Mouse (Mus musculus) left cerebral cortex, postnatal 10 days (tissue): ENCODE data around the gene Myrip. TPM values are rescaled to one million over a fixed set of nuclear protein-coding genes. Genes with fewer than 3 reads are reported as not detected.
"Not testable (repeated sequence)": the region's sequence is repeated elsewhere in the genome, so short reads cannot be mapped to it uniquely, and the experiment has no call there.

Experiments used
- DNase-seq, 2 experiments: peaks; one replicate each; pipeline ENCODE4 v3.0.0; 2021 to 2022; ENCODE audit warnings: low spot score in 2 of 2, mixed read lengths in 1 of 2; ENCODE audit errors: extremely low spot score in 1 of 2
- intact Hi-C: fragments of 180-260 bp; cut with DNase I; formaldehyde crosslinking; loops from one replicate; pipeline ENCODE4 v1.15.1; 2025
- total RNA-seq, 2 experiments: library from RNA; stranded (reverse); gene quantifications; 2 replicates each; pipeline ENCODE4 v1.2.3; 2021

The Myrip gene
- total RNA-seq, result 10 to 100 TPM; 63.5 to 70.6 TPM

GRCm38 (mm10) chr9:120301213-120301612 lies at the start of gene Myrip:
Myrip (plus strand) TSS chr9:120301513.
- DNase-seq, intact Hi-C loops: not testable (repeated sequence)

- intact Hi-C loops, result no loop called here
- peak; percentile 45 to 67 for DNase-seq
Measured at GRCm38 (mm10) chr9:120259805-120260204, 41.5 kb upstream of the Myrip start.

- intact Hi-C loops, result no loop called here
- DNase-seq, result peak; percentile 77 to 82
Measured at GRCm38 (mm10) chr9:120263994-120264393, 37.3 kb upstream of the Myrip start.

GRCm38 (mm10) chr9:120273083-120273482 lies 28.2 kb upstream of the Myrip start:
- intact Hi-C loops, result no loop called here
- DNase-seq, result no peak

- intact Hi-C loops, result no loop called here
- no peak for DNase-seq
Measured at GRCm38 (mm10) chr9:120275226-120275625, 26.1 kb upstream of the Myrip start.

- peak in 1 of 2 experiments; percentile 54 for DNase-seq
- intact Hi-C loops, result no loop called here
Measured at GRCm38 (mm10) chr9:120281147-120281546, 20.2 kb upstream of the Myrip start.

- intact Hi-C loops, result no loop called here
- no peak for DNase-seq
Measured at GRCm38 (mm10) chr9:120282461-120283047, 18.8 kb upstream of the Myrip start.

GRCm38 (mm10) chr9:120283556-120283955 lies 17.8 kb upstream of the Myrip start:
- intact Hi-C loops, result no loop called here

GRCm38 (mm10) chr9:120288011-120288410 lies 13.3 kb upstream of the Myrip start:
- intact Hi-C loops, result no loop called here
- DNase-seq, result no peak

More at GRCm38 (mm10) chr9:120283556-120283955, 17.8 kb upstream of the Myrip start:
- DNase-seq, result peak in 1 of 2 experiments; percentile 40

- intact Hi-C loops, result no loop called here
- DNase-seq, result no peak
Measured at GRCm38 (mm10) chr9:120290375-120290774, 10.9 kb upstream of the Myrip start.

- DNase-seq, result no peak
- intact Hi-C loops, result no loop called here
Measured at GRCm38 (mm10) chr9:120292488-120292887, 8.8 kb upstream of the Myrip start.

GRCm38 (mm10) chr9:120295527-120295926 lies 5.8 kb upstream of the Myrip start:
- intact Hi-C loops, result no loop called here
- DNase-seq, result no peak

GRCm38 (mm10) chr9:120296938-120297337 lies 4.4 kb upstream of the Myrip start:
- DNase-seq, result no peak
- intact Hi-C loops, result no loop called here

GRCm38 (mm10) chr9:120299429-120299828 lies 1.9 kb upstream of the Myrip start:
- no peak for DNase-seq
- intact Hi-C loops, result no loop called here

- peak in 1 of 2 experiments; percentile 34 for DNase-seq
- intact Hi-C loops, result loop anchor here (1.0 kb wide), 1 partner anchor 16 kb away; no protein-coding TSS in a partner anchor
Measured at GRCm38 (mm10) chr9:120302980-120303452, 1.7 kb downstream of the Myrip start.

GRCm38 (mm10) chr9:120303453-120304299 lies 2.4 kb downstream of the Myrip start:
- DNase-seq, result peak; percentile 63 to 84
- intact Hi-C loops, result loop anchor here (1.0 to 2.0 kb wide), 2 partner anchors 16 to 73 kb away; no protein-coding TSS in a partner anchor

GRCm38 (mm10) chr9:120304300-120305137 lies 3.2 kb downstream of the Myrip start:
- intact Hi-C loops, result loop anchor here (2.0 to 5.0 kb wide), 2 partner anchors 58 to 72 kb away; no protein-coding TSS in a partner anchor

GRCm38 (mm10) chr9:120315171-120315570 lies 13.9 kb downstream of the Myrip start:
- intact Hi-C loops, result no loop called here
- no peak for DNase-seq

More at GRCm38 (mm10) chr9:120304300-120305137, 3.2 kb downstream of the Myrip start:
- DNase-seq, result peak in 1 of 2 experiments; percentile 53

- intact Hi-C loops, result no loop called here
- no peak for DNase-seq
Measured at GRCm38 (mm10) chr9:120319099-120319498, 17.8 kb downstream of the Myrip start.
